Mouse (Mus musculus) ES-CJ7 (cell line): ENCODE measurements at regions not wholly inside any gene's neighbourhood (a gene's known extent, or its start where the extent isn't known, plus 50 kb on each side); places are given as distances from the start of the nearest gene placed in this dataset.

Experiments used
- DNase-seq: peaks from one replicate; pipeline ENCODE4 v3.0.0; 2011; ENCODE audit warnings: low read depth, low spot score

- no peak for DNase-seq
Measured at GRCm38 (mm10) chr12:39342327-39342726, 563.1 kb downstream of the Etv1 start.

DNA sequence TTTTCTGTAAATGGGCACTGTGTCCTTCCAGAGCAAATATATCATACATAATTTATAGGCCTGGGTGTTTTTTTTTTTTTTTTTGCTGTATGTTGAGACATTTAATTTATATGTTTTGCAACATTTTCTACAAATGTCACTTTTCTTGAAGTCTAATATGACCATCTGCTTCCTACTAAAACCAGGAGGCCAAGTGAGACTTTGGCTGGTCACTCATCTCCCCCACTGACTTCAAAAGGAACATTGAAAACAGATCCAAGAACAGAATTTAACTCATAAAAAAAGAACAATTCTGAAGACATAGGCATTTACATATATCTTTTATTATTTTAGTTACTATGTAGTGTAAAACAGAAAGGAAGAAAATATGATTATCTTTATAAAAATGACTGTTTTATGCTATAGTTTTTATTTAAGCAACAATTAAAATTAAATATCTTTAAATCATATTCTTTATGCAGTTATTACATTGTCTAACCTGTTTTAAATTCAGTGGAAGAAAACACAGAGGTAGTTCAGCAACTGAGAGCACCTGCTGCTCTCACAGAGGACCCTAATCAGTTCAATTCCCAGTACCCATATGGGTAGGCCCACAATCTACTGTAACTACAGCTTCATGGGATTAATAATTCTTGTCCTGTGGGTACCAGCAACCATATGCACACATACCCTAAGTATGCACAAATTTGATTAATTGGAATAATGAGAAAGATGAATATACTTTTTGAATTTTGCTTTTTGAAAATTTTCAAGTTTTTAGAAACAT is 592.5 kb downstream of the Etv1 start:
- no peak for DNase-seq

DNA sequence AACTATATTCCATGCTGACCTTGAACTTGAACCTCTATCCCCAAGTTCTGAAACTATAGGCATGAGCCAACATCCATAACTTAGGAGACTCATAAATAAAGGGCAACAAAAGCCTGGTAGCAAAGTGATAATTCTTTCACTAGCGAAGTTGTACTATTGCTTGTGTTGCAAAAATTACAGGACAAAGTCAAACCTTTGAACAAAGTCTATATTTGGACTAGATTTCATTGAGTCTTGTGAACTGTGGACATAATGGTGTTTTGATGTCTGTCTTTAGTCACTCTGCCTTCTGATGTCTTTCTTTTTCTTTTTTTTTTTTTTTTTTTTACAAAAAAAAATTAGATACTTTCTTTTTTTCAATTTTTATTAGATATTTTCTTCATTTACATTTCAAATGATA is 594.5 kb downstream of the Etv1 start:
- no peak for DNase-seq
